Mouse (Mus musculus) stomach, postnatal 0 days (tissue): ENCODE data around the gene Ceacam20. TPM values are rescaled to one million over a fixed set of nuclear protein-coding genes. Genes with fewer than 3 reads are reported as not detected.
"Not testable (repeated sequence)": the region's sequence is repeated elsewhere in the genome, so short reads cannot be mapped to it uniquely, and the experiment has no call there.

Source experiments
- ATAC-seq: fragments of 200-750 bp; cut with Nextera tagmentation; 2 replicates; pipeline ENCODE4 v1.8.0; 2017; ENCODE audit not compliant: low FRiP score, low TSS enrichment
- DNase-seq: peaks from one replicate; pipeline ENCODE4 v3.0.0-alpha.2; 2016; ENCODE audit warnings: low spot score
- H3K27ac ChIP-seq: fragments of 300-500 bp; sonication (generic); replicated peaks from 2 replicates; pipeline ENCODE4 v1.5.1; 2014; ENCODE audit warnings: mild to moderate bottlenecking, control low read depth
- H3K27me3 ChIP-seq: fragments of 300-500 bp; sonication (generic); 2 replicates; pipeline ENCODE4 v1.6.1; 2014; ENCODE audit warnings: low read length; ENCODE audit not compliant: control insufficient read depth, insufficient read depth
- H3K36me3 ChIP-seq: fragments of 300-500 bp; sonication (generic); 2 replicates; pipeline ENCODE4 v1.6.1; 2014; ENCODE audit warnings: low read length, mixed read lengths; ENCODE audit not compliant: control insufficient read depth, insufficient read depth
- H3K4me1 ChIP-seq: fragments of 300-500 bp; sonication (generic); replicated peaks from 2 replicates; pipeline ENCODE4 v1.6.1; 2014; ENCODE audit warnings: antibody characterized with exemption; ENCODE audit not compliant: control insufficient read depth, insufficient read depth
- H3K4me2 ChIP-seq: fragments of 300-500 bp; sonication (generic); replicated peaks from 2 replicates; pipeline ENCODE4 v1.6.1; 2014; ENCODE audit warnings: low read depth, mild to moderate bottlenecking, control low read depth, moderate library complexity
- H3K4me3 ChIP-seq: fragments of 300-500 bp; sonication (generic); 2 replicates; pipeline ENCODE4 v1.5.1; 2014; ENCODE audit warnings: low read depth, low read length, control low read depth
- H3K9ac ChIP-seq: fragments of 300-500 bp; sonication (generic); 2 replicates; pipeline ENCODE4 v1.6.1; 2014; ENCODE audit warnings: mild to moderate bottlenecking, low read length, control low read depth, mixed read lengths
- H3K9me3 ChIP-seq: fragments of 300-500 bp; sonication (generic); 2 replicates; pipeline ENCODE4 v1.6.1; 2016; ENCODE audit warnings: low read length; ENCODE audit not compliant: control insufficient read depth
- CTCF ChIP-seq: IDR thresholded peaks from 2 replicates; pipeline ENCODE4 v1.5.1; 2016; ENCODE audit warnings: antibody characterized with exemption, low read depth, mild to moderate bottlenecking, moderate library complexity
- EP300 ChIP-seq: optimal IDR thresholded peaks from 2 replicates; pipeline ENCODE3; 2016; ENCODE audit warnings: antibody characterized with exemption
- WGBS: fragments of 180-500 bp; shearing (Covaris S2); extraction: QIAGEN DNeasy Blood & Tissue Kit; methylation state at CpG from one replicate; pipeline ENCODE4 v1.1.7; 2014; 5-methylcytosine and 5-hydroxymethylcytosine counted together
- polyA plus RNA-seq: library from polyadenylated mRNA; unstranded; fragments of >200 nt; fragmentation: Nextera tagmentation; extraction: Ambion mirVana; gene quantifications from 2 replicates; pipeline ENCODE4 v1.2.1, GENCODE M21; 2015

Ceacam20 gene
- polyA plus RNA-seq, 1 experiment from 2014 or later = not detected

- WGBS = 44% methylated on average over 2 of the region's 2 CpGs
- TF ChIP-seq CTCF (no peak), EP300 (no peak)
- no peak for ATAC-seq
Measured at GRCm38 (mm10) chr7:19926849-19927480, 38.2 kb upstream of the Ceacam20 start.

GRCm38 (mm10) chr7:19928486-19928885 is 36.7 kb upstream of the Ceacam20 start:
- no peak for DNase-seq
- Histone ChIP-seq H3K4me2 (no peak overlapping the region), H3K27ac (no peak overlapping the region), H3K4me1 (no peaks in the 10 kb centered on the region), H3K27me3 (no peaks in the 10 kb centered on the region), H3K4me3 (no peak overlapping the region), H3K9ac (no peak overlapping the region), H3K9me3 (no peaks in the 10 kb centered on the region), H3K36me3 (no peaks in the 10 kb centered on the region)
- ATAC-seq = no peak
- no peak for TF ChIP-seq EP300
- TF ChIP-seq CTCF = no peak
- WGBS = 69% methylated on average over 5 of the region's 5 CpGs

More at GRCm38 (mm10) chr7:19926849-19927480, 38.2 kb upstream of the Ceacam20 start:
- Histone ChIP-seq H3K4me3 (no peak overlapping the region), H3K36me3 (no peaks in the 10 kb centered on the region), H3K27me3 (no peaks in the 10 kb centered on the region), H3K9me3 (no peaks in the 10 kb centered on the region), H3K9ac (no peak overlapping the region), H3K27ac (no peak overlapping the region), H3K4me2 (no peak overlapping the region), H3K4me1 (no peaks in the 10 kb centered on the region)
- DNase-seq = no peak

- not testable (repeated sequence) for H3K9ac ChIP-seq, H3K4me2 ChIP-seq, H3K9me3 ChIP-seq, DNase-seq, H3K36me3 ChIP-seq, H3K27me3 ChIP-seq, ATAC-seq, H3K4me3 ChIP-seq, H3K27ac ChIP-seq, H3K4me1 ChIP-seq
- whole genome bisulfite sequencing = 50% methylated on average over 6 of the region's 6 CpGs
Measured at GRCm38 (mm10) chr7:19930481-19930880, 34.7 kb upstream of the Ceacam20 start.

GRCm38 (mm10) chr7:19932133-19932876 is 32.9 kb upstream of the Ceacam20 start:
- TF ChIP-seq CTCF (no peak), EP300 (no peak)
- ATAC-seq = no peak

GRCm38 (mm10) chr7:19932877-19933809 is 32.1 kb upstream of the Ceacam20 start:
- peak; percentile 85 for ATAC-seq
- H3K4me3 ChIP-seq = 0 out of 2 replicates have a peak overlapping the region, but pooled peaks have one; percentile 8

More at GRCm38 (mm10) chr7:19932133-19932876, 32.9 kb upstream of the Ceacam20 start:
- no peak overlapping the region for H3K27ac ChIP-seq
- H3K27me3 ChIP-seq = no peaks in the 10 kb centered on the region
- H3K9ac ChIP-seq = no peak overlapping the region
- H3K9me3 ChIP-seq = no peaks in the 10 kb centered on the region
- DNase-seq = no peak
- WGBS = 20% methylated on average over 13 of the region's 13 CpGs
- no peaks in the 10 kb centered on the region for H3K4me1 ChIP-seq
- H3K4me3 ChIP-seq = no peak overlapping the region
- H3K36me3 ChIP-seq = no peaks in the 10 kb centered on the region
- no peak overlapping the region for H3K4me2 ChIP-seq

More at GRCm38 (mm10) chr7:19932877-19933809, 32.1 kb upstream of the Ceacam20 start:
- H3K4me2 ChIP-seq = peak overlapping the region; percentile 40
- TF ChIP-seq CTCF (no peak), EP300 (no peak)
- H3K4me1 ChIP-seq = no peaks in the 10 kb centered on the region
- no peaks in the 10 kb centered on the region for H3K27me3 ChIP-seq
- H3K36me3 ChIP-seq = no peaks in the 10 kb centered on the region
- H3K9me3 ChIP-seq = no peaks in the 10 kb centered on the region
- WGBS = 10% methylated on average over 20 of the region's 21 CpGs
- no peak overlapping the region for H3K9ac ChIP-seq
- H3K27ac ChIP-seq = peak overlapping the region; percentile 63
- peak; percentile 86 for DNase-seq
